Mouse (Mus musculus) embryo, embryonic 11 days (tissue): ENCODE data around the gene Bax.

ENCODE experiments used
- DNase-seq: peaks from one replicate; pipeline ENCODE4 v3.0.0-alpha.2; 2015

Bax gene

GRCm38 (mm10) chr7:45455932-45456696, 10.6 kb downstream of the Bax start:
- DNase-seq, result no peak

DNA sequence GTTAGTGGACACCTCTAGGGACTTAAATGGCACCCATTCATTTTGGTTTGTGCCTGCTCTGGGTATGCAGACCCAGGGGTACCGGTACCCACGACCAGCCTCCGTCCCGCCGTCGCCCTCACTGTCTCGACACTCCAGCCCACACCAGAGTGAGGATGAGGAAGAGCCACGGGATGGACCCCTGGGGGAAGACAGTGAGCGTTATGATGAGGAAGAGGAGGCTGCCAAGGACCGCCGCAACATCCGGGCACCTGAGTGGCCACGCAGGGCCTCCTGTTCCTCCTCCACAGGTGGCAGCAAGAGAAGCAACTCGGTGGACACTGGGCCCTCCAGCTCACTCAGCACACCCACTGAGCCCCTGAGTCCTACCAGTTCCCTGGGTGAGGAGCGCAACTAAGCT, 11.7 kb downstream of the Bax start:
- DNase-seq, result no peak

DNA sequence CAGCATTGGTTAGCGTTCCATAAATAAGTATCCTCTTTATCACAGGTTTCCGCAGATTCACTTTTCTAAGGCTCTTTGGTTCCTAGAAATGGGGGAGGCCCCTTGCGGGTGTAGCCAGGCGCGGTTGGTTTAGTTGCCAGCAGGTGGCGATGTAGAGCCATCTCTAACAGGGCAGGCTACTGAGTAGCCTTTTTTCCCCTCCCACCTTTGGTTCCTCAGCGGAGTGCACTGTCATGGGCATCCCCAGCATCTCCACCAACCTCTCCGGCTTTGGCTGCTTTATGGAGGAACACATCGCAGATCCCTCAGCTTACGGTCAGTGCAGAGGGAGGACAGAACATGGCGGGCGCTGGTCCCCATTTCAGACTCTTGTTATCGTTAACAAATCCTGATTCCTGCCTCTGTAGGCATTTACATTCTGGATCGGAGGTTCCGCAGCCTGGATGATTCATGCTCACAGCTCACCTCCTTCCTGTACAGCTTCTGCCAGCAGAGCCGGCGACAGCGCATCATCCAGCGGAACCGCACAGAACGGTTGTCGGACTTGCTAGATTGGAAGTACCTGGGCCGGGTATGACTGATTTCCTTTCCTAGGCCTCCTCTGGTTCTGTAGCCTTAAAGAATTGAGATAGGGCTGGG, 15.2 kb downstream of the Bax start:
- peak; percentile 89 for DNase-seq

DNA sequence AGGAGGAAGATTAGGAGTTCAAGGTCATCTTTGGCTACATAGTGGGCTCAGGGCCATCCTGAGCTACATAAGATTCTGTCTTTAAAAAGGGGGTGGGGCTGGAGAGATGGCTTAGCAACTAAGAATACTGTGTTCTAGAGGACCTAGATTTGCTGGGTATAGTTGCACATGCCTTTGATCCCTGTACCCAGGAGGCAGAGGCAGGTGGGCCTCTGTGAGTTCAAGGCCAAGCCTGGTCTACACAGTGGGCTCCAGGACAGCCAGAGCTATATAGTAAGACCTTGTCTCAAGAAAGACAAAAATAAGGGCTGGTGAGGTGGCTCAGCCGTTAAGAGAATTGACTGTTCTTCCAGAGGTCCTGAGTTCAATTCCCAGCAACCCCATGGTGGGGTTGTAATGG, 16.7 kb downstream of the Bax start:
- DNase-seq, result no peak

GRCm38 (mm10) chr7:45447325-45447990, 19.2 kb downstream of the Bax start:
- DNase-seq, result peak; percentile 58

- no peak for DNase-seq
Measured at GRCm38 (mm10) chr7:45446589-45446988, 20.1 kb downstream of the Bax start.

GRCm38 (mm10) chr7:45443526-45444420, 22.9 kb downstream of the Bax start:
- no peak for DNase-seq

- peak; percentile 29 for DNase-seq
Measured at GRCm38 (mm10) chr7:45437521-45438276, 29.0 kb downstream of the Bax start, which contains the start of gene Ruvbl2. TSS of gene Ruvbl2 (minus strand) at chr7:45438096.

GRCm38 (mm10) chr7:45437046-45437445, 29.7 kb downstream of the Bax start:
- peak; percentile 64 for DNase-seq

- no peak for DNase-seq
Measured at GRCm38 (mm10) chr7:45436444-45436843, 30.3 kb downstream of the Bax start.

DNA sequence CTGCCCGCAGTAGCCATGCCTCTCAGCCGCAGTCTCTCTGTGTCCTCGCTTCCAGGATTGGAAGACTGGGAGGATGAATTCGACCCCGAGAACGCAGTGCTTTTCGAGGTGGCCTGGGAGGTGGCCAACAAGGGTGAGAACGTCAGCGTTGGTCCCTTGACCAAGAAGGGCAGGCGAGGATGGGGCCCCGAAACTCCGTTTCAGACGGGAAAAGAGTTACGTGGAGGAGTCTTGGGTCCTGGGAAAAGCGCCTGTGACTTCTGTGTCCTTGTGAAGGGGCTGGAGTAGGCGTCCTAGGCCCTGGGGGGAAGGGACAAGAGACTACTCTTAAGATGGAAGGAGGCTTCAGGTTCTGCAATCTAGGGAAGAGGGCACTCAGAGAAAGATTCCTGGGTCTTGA, 31.7 kb downstream of the Bax start:
- peak; percentile 48 for DNase-seq

DNA sequence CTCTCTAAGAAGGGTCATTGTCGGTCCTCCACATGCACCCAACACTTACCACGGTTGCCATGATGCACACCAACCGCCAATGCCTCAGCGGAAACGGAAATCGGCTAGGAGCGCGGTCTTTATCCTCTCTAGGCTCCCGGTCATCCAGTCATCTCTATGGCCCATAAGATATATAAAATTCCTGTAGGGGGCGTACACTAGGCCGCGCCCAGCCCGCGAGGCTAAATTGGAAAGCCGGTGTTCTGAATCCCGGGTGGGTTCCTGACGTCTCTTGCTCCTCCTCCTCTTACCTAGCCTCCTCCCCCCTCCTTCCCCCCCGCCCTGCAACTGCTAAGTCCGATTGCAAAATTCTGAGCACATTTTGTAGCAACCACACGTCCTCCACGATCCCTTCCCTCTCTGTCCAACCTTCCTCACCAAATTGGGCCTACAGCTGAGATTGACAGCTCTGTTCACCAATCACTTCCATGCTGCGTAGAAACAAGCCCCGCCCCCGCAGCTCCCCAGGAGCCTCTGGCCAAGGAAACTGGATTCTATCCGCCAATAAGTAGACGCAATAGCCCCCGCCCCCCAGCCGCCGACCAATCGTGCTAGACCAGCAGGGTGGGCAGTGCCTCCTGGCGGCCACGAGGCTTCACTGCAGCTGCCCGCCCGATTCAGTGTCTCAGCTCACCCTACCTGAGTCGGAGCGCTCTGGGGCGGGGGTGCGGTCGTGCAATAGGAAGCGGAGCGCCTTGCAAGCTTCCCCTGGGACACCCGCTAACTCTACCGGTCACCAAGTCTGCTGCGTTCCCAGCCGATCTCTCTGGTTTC, 32.3 kb downstream of the Bax start, which contains the start of gene Gys1:
Gene Gys1 (plus strand): TSS at position 642 of the 813 bp plus-strand sequence.
- DNase-seq, result peak; percentile 99

DNA sequence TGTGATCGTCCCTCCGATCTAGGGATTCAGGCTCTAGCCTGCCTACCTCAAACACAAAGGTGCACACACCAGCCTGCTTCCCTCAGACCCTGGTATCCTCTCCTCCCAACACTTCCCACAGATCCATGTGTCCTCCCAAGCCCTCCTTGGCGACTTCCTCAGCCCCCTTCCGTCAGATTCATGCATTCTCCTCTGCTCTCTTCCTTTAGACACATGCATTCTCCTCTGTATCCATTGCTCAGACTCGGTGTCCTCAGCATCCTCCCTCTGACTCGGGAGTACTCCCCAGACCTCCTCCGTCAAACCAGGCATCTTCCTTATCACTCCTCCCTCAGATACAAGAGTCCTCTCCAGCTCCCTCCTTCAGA, 32.9 kb downstream of the Bax start:
- no peak for DNase-seq

DNA sequence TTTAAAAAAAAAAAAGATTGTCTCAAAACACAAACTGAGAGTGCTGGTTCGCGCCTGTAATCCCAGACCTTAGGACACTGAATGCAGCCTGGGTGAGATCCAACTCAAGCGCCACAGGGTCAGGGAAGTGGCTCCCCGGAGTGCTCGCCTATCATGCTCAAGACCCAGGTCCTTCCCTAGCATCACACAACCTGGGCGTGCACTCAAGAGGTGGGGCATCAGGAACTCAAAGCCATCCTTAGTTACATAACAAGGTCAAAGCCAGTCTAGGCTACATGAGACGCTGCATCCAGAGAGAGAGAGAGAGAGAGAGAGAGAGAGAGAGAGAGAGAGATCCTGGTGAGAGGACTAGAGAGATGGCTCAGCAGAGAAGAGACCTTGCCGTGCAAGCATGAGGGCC, 40.1 kb downstream of the Bax start:
- no peak for DNase-seq

DNA sequence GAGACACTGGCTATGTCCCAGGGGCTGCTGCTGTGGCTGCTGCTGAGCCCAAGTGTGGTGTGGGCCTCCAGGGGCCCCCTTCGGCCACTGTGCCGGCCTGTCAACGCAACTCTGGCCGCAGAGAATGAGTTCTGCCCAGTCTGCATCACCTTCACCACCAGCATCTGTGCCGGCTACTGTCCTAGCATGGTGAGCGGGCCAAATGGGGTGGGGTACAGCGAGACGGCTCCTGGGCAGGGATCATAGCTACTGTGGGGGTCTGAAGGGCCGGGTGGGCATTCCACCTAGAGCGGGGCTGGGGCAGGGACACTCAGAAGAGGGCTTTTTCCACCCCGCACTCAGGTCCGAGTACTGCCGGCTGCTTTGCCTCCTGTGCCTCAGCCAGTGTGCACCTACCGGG, 45.5 kb downstream of the Bax start:
- DNase-seq, result no peak

DNA sequence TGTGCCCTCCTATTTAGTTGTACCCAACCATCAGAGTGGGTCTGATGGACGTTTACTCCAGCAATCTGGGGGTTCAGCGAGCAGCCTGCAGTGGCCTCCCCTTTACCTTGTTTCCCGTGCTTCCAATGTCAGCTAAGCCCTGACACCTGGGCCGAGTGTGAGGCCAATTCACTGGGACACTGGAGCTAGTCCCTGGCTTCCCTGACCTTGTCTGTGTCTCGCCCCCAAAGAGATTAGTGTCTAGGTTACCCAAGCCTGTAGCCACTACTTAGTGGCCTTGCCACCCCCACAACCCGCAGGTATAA, 46.1 kb downstream of the Bax start, which contains the start of gene Lhb:
Gene Lhb (plus strand): TSS at position 206 of the 305 bp plus-strand sequence.
- no peak for DNase-seq

DNA sequence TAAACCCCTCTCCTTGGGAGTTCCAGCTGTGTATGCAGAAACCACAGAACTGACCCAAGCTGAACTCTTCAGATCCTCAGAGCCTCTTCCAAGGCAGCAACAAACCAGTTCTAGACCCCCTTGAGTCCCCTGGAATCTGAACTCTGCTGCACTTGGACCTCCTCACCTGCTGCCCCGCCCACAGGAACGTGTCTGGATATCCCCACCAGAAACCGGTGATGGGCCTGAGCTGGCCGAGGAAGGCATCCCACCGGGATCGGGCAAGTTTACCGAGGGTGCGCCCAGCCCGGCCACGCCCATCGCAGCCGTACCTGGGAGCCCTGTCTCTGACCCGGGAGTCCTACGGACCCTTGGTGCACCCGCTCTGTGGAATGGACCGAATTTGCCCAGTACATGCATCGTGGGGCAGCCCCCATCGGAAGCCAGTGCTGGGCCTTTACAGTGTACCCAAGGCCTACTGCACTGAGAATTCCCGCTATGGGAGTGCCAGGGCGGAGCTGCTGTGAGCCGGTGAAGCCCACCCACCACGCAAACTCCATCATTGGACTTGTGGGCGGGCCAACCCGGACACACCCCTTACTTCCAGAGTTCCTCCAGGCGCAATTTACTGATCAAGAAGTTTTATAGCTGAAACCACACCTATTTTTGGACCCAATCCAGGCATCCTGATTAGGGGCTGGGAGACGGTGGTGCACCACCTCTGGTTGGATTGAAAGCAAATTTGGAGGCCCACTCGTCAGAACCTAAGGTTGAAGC, 46.7 kb downstream of the Bax start:
- peak; percentile 47 for DNase-seq

DNA sequence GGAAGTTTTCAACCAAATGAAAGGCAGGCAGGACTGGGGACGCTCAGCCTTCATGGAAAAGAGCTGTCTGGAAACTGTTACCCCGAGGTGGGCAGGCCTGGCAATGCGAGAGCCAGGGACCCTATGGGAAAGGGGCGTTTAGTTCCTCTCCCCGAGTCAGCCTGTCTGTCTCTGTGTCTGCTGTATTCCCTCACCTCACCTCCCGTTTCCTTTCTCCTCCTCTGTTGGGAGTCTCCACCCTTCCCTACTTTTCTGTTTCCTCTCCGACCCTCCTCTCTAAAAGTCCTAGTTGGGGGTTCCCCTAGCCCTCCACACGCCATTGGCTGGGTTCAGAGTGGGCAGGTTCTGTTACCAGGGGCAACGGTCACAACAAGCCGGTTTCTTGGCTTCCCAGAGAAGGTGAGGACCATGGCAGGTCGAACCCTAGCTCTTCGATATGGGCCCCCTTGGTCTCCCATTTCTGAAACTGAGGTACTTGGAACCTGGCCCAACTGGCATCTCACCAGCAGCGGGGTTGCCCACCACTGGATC, 48.7 kb downstream of the Bax start:
- peak; percentile 28 for DNase-seq

DNA sequence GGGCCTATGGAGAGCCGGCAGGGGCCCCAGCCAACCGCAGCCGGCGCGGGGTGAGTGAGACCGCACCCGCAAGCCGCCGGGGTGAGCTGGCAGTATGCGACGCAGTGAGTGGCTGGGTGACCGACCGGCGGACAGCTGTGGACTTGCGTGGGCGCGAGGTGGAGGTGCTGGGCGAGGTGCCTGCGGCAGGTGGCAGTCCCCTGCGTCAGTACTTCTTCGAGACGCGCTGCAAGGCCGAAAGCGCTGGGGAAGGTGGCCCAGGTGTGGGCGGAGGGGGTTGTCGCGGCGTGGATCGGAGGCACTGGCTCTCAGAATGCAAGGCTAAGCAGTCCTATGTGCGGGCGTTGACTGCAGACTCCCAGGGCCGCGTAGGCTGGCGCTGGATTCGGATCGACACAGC, 51.1 kb downstream of the Bax start:
- DNase-seq, result no peak

GRCm38 (mm10) chr7:45414740-45415224, 51.9 kb downstream of the Bax start:
- DNase-seq, result no peak
